Mouse (Mus musculus) bone marrow macrophage, adult 2 months (primary cell): ENCODE measurements around the gene Unc13a.

Experiments
- CTCF ChIP-seq: IDR thresholded peaks from 2 replicates; pipeline ENCODE4 v1.5.1; 2012; ENCODE audit warnings: low read depth, mild to moderate bottlenecking, low read length, moderate library complexity
- POLR2A ChIP-seq: IDR thresholded peaks from 2 replicates; pipeline ENCODE4 v1.6.1; 2012; ENCODE audit warnings: mild to moderate bottlenecking, low read depth, low read length, borderline replicate concordance

- TF ChIP-seq CTCF (peak; percentile 91), POLR2A (no peak)
These were observed 75.7 kb downstream of the Unc13a start for GRCm38 (mm10) chr8:71595862-71596261.
